Mouse (Mus musculus): ENCODE data around the gene Kcnab1.

Gene Kcnab1

DNA sequence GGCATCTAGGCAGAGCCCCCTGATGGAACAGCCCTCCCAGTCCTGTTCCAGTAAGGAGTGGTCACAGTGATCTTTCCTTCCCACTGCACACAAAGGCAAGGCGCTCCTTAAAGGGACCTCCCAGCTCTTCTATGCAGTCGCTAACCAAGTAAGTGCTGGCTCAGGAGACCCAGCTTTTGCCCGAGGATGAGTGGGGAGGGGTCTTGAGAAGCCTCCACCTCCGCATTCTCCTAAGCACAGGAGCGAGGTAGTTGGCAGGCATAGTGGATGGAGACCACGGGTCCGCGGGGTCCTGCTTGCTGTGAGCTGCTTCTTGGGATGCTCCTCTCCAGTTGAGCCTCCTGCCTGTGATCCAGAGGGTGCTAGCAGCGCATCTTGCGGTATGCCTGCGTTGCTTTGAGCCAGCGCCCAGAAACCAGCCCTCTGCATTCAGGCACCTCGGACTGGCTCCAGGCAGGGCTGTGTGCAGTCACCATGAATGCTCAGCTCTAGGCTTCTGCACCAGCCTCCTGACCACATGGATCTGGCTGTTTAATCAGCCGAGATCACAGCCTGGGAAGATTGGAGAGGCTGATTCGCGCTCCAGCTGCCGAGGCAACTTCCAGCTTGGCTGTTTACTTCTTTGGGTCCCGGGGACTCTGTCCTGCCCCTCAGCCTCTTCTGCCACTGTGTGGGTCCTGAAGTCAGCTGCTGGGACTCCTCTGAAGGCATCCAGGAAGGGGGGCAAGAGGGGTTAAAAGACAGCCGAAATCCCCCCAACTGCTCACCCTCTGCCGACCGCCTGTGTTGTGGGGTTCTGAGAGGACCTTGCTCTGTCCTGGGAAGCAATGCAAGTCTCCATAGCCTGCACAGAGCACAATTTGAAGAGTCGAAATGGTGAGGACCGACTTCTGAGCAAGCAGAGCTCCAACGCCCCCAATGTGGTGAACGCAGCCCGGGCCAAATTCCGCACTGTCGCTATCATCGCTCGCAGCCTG lies at the start of gene Kcnab1:
Kcnab1 (plus strand) TSS at position 440 of the 977 bp plus-strand sequence.
- no peak for DNase-seq (ENCODE audit: low read depth, low spot score)

DNA sequence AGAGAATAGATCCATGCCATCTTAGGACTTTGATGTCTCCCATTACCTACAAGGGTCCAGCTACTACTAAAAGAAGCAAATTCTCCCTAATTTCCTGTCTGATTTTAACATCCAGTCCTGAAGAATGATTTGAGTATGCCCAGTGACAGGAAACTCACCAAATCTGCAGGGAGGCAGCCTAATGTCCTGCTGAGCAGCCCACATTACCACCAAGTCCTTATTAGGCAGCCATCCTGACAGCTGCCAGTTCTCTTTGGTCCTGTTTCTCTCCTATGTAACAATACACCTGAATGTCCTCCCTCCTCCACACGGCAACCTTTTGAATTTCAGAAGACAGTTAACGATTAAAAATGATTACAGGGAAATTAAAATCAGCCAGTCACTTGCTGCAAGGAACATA lies 20.9 kb upstream of the Kcnab1 start:
- DNase-seq (ENCODE audit: low read depth, low spot score): no peak

DNA sequence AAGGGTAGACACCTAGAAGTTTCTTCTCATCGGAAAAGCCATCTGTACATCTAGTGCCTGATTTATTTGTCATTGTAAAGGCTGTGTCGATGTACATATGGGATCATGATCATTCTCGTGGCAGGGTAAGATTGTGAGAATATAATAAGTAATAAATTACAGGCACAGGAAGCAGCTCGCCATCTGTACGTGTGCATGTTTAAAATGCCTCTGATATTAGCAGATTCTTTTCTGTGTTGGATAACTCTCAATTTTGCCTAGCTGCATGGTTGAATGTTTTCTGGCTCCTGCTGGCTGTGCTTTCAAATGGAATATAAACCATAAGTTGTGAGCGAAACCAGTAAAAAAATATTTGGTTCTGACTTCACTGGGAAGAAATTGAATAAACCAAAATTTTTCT lies 5.1 kb upstream of the Kcnab1 start:
- no peak for DNase-seq (ENCODE audit: low read depth, low spot score)

DNA sequence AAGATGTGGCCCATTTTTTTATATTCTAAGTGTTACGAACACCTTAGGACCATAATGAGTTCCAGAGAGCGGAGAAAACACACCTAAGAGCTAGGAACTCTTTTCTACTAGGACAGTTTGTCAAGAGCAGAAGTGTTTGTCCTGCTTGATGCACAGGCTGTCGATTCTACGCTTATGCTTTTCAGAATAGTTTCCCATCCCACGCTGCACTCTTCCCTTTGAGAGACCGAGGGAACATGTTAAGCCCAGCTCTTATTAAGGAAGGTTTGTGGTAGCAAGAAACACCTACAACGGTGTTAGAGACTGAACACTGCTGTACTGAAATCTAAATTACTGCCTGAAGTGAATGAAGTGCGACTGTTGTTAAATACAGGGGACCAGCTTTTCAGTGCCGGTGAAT lies 1.0 kb downstream of the Kcnab1 start:
- no peak for DNase-seq (ENCODE audit: low read depth, low spot score)

DNA sequence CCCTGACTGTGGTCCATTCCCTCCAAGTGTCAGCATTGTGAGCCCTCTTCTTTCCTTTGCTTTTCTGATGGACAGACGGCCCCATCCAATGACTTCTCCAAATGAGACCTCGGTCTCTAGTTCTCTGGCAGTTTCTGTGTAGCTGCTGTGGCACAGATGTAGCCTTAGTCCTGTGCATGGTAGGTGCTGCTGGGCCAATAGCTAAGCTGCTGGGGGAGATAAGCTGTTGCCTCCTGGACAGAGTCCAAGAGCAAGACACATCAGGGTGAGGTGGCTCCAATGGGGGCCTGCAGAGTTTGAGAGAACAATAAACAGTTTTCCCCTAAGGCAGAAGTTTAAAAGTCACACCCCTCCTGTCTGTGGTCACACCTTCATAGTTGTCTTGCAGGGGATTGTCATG lies 2.0 kb downstream of the Kcnab1 start:
- DNase-seq (ENCODE audit: low read depth, low spot score): no peak

DNA sequence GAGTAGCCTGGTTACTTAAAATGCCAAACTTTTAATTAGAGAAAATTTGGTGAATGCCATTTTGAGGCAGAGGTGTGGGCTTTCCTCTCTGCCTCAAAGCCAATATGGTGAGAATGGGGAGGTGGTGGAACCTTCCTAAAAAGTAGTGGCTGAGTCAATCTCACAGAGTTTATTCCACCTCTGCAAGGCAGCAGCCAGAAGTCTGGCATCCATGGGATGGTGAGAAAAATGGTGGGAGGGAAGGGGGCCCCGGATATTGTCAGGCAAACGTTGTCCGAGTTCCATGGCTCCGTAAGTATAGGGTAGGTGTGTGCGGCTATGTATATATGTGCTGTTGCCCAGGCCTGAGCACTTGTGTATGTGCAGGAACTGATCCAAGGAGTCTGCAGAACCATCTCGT lies 6.0 kb downstream of the Kcnab1 start:
- DNase-seq (ENCODE audit: low read depth, low spot score): peak; percentile 64

DNA sequence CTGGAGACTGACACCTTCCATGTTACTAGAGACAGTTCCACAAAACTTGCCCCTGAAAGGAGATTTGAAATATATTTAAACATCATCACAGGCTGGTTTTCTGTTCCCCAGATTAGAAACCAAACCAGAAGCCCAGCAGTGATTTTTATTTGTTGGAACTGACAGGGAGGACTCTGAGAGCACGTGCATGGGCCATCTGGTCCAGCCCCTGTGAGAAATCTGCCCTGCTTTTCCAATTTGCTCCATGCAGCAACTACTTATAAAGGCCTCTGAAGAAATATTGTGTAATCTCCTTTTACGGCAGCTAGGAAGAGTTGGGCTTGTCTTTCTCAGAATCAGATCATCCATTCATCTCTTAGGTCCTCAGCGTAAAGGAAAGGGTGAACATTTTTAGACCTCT lies 7.8 kb downstream of the Kcnab1 start:
- DNase-seq (ENCODE audit: low read depth, low spot score): peak; percentile 62

DNA sequence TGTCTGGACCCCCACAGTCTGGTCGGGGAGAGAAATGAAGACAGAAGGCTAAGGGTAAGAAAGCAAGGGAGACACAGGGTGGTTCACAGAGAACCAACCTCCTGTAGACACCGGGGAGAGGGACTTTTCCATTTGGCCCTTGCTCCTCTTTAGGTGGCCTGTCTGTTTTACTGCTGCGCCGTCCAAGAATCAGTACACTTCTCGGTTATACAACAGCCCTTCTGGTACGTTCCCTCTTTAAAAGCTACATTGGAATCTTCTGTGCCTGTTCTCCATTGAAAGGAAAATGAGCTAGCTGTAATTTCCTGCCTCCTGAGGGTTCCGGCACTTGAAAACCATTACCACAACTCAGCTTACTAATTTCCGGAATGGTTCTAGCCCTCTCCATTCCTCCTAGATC lies 8.2 kb downstream of the Kcnab1 start:
- no peak for DNase-seq (ENCODE audit: low read depth, low spot score)

DNA sequence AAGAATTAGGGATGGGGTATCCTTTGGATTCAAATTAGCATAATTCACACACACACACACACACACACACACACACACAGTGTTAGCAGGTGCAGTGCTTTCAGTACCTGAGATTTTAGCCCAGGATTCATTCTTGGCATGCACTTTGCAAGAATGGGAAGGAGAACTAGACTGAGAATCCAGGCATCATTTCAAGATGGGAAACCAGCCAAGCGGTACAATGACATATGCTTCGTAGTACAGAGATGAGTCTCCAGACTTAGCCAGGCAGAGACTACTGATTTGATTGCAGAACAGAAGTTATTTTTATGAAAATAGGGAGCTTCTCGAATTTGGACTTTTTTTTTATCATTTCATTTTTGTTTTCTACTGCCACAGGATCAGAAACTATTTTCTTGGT lies 15.8 kb downstream of the Kcnab1 start:
- DNase-seq (ENCODE audit: low read depth, low spot score): peak; percentile 89

DNA sequence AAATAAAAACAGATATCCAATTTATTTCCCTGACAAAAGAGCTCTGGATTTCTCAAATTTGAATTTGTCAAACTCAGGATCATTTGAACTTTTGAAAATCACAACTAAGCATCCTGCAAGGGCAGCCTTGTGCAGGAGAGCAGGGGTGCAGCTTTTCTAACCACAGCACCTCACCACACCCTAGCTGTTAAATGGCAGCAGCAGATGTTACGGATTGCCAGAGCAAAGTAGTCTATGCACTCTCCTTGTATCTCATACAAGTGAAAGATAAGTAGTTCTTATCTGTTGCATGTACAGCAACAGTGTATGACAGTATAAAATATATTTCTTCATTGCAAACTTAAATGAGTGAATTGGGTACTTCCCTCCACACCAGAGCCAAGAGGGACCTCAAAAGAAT lies 20.4 kb downstream of the Kcnab1 start:
- DNase-seq (ENCODE audit: low read depth, low spot score): no peak

DNA sequence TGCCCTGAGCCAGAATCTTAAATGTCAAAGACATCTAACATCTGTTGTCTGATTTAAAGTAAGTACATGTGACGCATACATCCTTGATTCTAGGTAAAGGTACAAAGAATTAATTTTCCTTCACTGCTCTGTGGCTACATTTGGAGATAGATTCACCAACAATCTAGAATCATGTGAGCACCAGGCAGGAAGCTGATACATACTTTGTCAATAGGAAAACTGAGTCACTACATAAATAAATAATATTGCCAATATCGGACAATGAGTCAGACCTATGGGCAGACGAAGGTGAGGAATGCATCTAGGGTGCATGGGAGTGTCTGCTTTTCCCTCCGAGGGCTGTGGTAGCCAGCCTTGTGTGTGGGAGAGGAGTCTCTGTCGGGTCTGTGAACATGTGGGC lies 25.7 kb downstream of the Kcnab1 start:
- DNase-seq (ENCODE audit: low read depth, low spot score): no peak

DNA sequence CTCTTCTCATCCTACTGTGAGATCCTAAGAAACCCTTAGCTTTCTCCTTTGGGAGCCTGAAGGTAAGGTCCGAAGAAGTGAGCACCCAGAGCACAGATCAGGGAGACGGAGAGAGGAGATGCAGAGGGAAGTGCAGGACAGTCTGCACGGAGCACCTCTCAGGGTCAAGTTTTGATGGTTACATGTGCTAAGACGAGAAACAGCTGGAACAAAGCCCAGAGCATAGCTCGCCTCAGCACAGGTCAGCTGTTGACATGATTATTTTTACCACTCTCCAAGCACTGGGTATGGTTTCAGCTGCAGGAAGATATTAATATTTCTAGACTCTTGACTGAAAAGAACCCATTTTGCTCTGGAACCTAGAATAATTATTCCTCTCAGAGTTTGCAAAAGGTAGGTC lies 27.7 kb downstream of the Kcnab1 start:
- DNase-seq (ENCODE audit: low read depth, low spot score): no peak

DNA sequence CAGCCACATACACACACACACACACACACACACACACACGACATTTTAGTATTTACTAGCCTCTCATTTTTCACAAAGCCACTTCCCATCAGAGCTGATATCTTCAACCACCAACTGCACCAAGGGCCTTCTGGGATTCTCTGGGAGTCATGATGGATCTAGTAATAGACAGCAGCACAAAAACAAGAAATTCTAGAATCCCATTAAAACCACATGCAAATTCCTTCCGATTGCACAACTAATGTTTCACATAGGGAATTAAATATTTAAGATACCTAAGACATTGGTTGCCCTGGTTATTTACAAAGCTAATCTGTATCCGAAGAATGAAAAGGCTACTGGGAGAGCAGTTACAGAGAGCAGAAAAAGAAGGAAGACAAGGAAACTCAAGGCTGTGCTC lies 29.6 kb downstream of the Kcnab1 start:
- no peak for DNase-seq (ENCODE audit: low read depth, low spot score)

DNA sequence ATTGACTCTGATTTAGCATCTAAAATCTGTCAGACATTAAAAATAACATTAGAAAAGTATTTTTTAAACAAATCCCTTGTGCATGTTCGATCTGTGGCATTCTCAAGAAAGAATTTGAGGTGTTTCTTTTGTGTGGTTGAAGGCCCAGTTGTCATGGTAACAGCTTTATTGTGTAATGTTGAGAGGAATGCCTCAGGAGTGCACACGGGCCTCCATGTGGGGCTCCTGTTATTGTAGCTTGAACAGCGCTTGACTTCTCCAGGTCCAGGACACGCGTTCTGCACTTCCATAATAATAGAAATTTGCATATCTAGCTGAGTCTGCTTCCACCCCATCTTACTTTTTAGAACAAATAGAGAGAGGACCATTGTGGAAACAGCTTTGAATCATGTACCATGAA lies 36.0 kb downstream of the Kcnab1 start:
- no peak for DNase-seq (ENCODE audit: low read depth, low spot score)

DNA sequence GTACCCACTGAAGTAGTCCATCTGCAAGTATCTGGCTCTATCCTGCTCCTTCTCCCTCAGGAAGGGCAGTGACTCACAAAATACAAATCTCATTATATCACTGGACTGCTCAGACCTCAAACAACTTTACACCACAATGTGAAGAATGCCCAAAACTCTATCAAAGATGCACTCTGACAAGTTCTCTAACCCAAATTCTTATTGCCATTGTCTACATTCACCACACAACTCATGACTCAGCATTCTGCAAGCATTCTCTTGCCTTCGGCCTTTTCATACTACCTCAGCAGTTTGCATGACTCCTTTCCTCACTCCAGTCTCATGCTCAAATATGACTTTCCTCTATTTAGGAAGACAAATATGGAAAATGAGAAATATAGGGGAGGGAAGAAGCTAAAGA lies 42.6 kb downstream of the Kcnab1 start:
- DNase-seq (ENCODE audit: low read depth, low spot score): no peak

DNA sequence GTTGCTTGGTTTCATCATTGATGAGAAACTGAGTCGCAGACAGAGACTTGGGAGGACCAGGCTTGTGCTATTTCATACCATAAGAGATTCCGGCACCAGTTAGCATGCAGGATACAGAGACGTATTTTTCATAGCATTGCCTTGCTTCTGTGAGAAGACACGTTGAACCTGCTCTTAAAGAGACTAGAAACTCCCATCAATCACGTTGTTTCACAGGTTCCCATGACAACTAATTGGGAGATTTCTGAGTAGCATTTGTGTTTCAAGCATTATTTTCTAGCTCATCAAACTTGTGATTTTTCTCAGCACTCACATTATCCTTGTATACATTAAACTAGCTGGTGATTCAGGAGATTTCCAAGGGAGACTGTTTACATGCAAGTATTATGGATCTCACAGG lies 63.8 kb downstream of the Kcnab1 start:
- no peak for DNase-seq (ENCODE audit: low read depth, low spot score)

DNA sequence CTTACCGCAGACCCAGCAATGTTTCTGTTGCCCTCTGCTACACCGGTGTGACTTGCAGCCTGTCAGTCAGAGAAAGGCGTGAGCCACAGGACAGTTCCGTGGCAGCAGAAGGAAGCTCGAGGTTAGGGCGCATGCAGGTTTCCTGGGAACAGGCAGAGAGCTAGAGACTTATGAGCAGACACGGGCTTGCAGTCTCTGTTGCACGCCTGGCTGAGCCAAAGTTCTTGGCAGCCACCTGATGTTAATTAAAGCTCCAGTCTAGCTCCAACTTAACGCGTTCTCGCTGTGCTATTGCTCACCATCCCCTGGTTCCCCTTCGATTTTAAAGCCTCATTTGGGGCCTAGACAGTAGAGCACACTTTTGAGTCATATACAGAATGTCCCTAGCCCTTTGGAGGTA lies 65.4 kb downstream of the Kcnab1 start:
- DNase-seq (ENCODE audit: low read depth, low spot score): peak; percentile 70

DNA sequence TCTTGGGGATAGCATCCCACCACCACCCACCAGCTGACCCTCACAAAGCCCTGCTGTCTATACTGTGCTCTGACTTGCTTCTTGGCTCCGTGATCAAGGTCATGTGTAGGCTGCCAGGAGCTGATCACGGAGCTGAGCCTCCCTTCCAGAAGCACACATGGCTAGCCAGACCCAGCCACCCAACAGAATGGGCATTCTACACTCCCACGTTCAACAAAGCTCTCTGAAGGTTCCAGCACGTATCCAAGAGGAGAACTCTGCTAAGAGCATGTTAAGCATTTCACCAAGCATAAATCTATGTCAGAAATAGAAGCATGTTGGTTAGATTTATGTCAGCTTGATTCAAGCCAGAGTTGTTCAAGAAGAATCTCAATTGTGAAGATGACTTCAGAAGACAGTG lies 66.6 kb downstream of the Kcnab1 start:
- no peak for DNase-seq (ENCODE audit: low read depth, low spot score)

DNA sequence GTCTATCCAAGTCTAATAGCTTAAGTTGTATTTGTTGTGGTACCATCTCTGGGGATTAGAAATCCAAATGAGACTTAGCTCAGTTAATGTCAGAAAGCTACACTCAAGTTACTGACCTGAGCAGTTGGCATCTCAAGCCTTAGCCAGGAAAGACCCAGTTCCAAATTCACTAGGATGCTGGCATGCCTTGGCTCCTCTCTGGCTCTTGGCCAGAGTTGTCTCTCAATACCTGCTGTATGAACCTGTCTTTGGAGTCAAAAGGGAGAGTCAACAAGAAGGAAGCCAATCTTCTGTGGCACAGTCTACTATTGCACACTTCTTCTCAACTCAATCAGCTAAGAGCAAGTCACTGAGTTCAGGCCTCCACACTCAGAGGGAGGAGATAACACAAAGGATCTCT lies 67.7 kb downstream of the Kcnab1 start:
- no peak for DNase-seq (ENCODE audit: low read depth, low spot score)

DNA sequence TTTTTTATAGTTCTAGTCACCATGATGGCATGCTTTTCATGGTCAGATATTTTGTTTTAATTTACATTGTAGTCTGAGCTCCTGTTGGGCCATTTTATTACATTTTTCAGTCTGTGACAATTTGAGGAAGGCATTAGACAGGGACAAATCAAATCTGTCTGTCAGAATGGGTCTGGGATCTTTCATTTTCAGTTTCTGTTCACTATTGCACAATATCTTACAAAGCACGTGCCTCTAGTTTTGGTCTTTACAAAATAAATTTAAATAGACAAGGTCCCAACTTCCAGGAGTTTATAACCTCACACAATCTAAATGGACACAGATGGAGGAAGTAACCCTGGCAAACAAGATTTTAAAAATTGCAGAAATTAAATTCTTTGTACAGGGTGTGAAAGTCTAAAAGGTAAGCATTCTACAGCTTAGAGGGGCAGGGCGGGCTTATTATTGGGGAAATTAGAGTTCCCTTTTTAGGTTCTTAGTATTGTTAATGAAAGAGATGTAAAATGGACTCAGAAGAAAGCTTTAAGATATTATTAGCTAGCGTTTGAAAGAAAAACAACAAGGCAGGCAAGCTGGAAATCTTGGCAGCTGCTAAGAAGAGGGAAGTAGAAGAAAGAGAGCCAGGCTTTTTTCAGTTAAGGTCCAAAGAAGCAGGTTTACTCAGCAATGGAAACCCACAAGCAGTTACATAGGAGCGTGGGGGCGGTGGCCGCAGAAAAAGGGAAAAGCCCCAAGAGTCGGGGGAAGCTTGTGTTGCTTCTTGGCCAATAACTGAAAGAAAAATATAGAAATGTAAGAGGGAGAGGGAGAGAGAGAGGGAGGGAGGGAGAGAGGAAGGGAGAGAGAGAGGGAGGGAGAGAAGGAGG lies 78.9 kb downstream of the Kcnab1 start:
- peak; percentile 55 for DNase-seq (ENCODE audit: low read depth, low spot score)

DNA sequence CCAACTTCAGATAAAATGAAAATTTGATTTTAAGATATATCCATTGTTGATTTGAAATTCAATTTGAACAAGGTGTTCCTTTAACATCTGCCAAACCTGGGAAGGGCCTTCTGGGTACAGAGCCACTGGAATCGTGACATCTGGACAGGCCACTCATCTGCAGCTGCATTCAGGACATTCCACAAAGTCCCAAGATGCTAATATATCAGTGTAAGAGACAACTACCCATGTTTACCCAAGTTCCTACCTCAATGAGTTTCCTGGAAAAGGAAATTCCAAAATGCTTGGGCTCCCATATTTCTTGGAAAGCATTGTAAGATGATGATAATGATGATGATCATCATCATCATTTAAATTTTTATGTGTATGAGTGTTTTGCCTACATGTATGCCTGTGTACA lies 91.4 kb downstream of the Kcnab1 start:
- no peak for DNase-seq (ENCODE audit: low read depth, low spot score)

DNA sequence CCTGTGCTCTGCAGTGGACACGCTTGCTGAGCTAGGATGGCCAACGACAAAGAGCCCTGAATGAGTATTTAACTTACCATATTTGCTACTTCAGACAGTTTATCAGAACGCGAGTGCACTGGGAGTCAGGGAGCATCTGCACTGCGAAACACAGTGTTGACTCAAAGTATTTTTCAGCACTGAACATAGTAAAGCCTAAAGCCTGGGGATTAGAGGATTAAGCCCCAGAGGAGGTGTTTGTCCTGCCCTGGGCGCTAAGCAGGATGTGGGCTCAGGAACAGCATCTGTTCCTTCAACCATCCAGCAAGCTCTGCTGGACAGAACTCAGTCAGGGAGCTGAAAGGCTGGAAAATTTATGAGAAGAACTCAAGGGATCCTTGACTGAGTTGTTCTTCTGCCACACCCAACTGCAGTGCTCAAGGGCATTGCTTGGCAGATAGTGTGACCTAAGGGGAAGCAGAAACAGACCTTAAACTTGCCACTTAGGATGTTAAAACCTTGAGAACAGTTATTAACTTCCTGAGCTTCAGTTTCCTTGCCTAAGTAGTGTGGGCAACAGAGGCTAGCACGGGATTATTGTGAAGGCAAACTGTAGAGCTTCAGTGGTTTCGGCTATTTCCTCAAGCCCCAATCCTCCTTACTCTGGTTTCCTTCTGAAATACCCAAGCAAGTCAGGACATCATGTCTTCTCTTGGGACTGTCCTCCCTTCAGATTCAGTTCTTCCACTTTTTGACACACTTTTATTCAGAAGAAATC lies 94.4 kb downstream of the Kcnab1 start:
- DNase-seq (ENCODE audit: low read depth, low spot score): no peak

Data from telencephalon, adult 2 months (tissue).